Mouse (Mus musculus): Measurements from ENCODE around the gene Chchd6. TPM values are rescaled to one million over a fixed set of nuclear protein-coding genes. Genes with fewer than 3 reads are reported as not detected.

The Chchd6 gene
- polyA plus RNA-seq, 1 experiment from 2014 or later = 91.2 TPM

GRCm38 (mm10) chr6:89351441-89352137 lies 243.9 kb downstream of the Chchd6 start:
- Histone ChIP-seq H3K9me3 (ENCODE audit: control insufficient read depth, low read length) (no peaks in the 10 kb centered on the region), H3K4me2 (replicated peaks; ENCODE audit: low read depth, low read length) (no peak overlapping the region), H3K9ac (ENCODE audit: low read depth, low read length) (no peak overlapping the region), H3K4me3 (ENCODE audit: low read depth, low read length) (no peak overlapping the region), H3K27me3 (ENCODE audit: control insufficient read depth, insufficient read depth, low read length) (no peaks in the 10 kb centered on the region), H3K4me1 (replicated peaks; ENCODE audit: control insufficient read depth, insufficient read depth, low read length) (peaks cover 7% of the 10 kb centered on the region), H3K36me3 (ENCODE audit: control insufficient read depth, insufficient read depth, low read length) (0 out of 2 replicates have a peak, but pooled peaks cover 5% of the 10 kb centered on the region), H3K27ac (ENCODE audit: low read depth, low read length) (peak overlapping the region; percentile 48; the same call in 1 of the 2 replicates)
- ATAC-seq (ENCODE audit: low FRiP score) (peak; percentile 76), DNase-seq (ENCODE audit: low spot score) (peak; percentile 42)
- 33% methylated on average over 5 of the region's 5 CpGs for WGBS

DNA sequence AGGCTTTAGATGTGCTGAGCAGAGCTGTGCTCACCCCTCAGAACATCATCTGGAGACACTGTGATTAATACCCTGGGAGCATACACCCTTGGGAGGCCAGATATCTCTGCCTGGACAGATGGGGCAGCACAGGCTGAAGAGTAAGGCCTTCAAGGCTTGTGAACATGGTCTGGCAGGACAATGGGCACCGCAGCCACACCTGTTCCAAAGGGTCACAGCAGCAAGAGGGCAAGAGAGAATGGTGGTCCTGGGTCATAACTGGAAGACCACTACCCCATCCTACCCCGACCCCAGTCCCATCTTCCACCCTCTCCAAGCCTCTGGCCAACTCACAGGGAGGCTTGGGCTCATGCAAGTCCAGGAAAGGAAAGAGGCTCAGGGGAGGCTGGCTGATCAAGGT lies 244.9 kb downstream of the Chchd6 start:
- 100% methylated on average over 2 of the region's 2 CpGs for WGBS
- no peaks in the 10 kb centered on the region for H3K27me3 ChIP-seq (ENCODE audit: control insufficient read depth, insufficient read depth, low read length)
- no peak overlapping the region for H3K27ac ChIP-seq (ENCODE audit: low read depth, low read length)
- H3K4me3 ChIP-seq (ENCODE audit: low read depth, low read length) = no peak overlapping the region
- DNase-seq (ENCODE audit: low spot score) = no peak
- H3K9me3 ChIP-seq (ENCODE audit: control insufficient read depth, low read length) = no peaks in the 10 kb centered on the region
- H3K9ac ChIP-seq (ENCODE audit: low read depth, low read length) = no peak overlapping the region
- no peak for ATAC-seq (ENCODE audit: low FRiP score)
- 0 out of 2 replicates have a peak, but pooled peaks cover 5% of the 10 kb centered on the region for H3K36me3 ChIP-seq (ENCODE audit: control insufficient read depth, insufficient read depth, low read length)
- H3K4me1 ChIP-seq (replicated peaks; ENCODE audit: control insufficient read depth, insufficient read depth, low read length) = peaks cover 5% of the 10 kb centered on the region
- H3K4me2 ChIP-seq (replicated peaks; ENCODE audit: low read depth, low read length) = no peak overlapping the region

DNA sequence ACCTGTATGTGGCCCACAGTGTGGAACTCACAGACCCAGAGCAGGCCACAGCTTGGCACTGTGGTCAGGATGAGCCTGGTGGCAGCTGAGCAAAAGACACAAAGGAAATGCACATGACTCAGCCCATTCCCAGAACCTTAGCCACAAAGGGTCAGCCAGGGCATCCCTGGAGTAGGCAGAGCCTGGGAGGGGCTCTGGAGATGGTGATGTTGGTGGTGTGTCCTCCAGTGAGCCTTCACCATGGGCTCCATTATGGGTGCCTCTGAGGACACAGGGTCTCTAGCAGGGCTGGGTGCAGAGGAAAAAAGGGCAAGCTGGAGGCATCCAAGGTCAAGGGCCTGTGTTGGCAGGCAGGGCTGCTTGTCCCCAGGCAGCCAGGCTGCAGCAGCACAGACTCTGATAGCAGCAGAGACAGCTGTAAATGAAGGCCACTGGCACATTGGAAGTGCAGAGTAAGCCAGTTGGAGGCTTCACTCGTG lies 245.4 kb downstream of the Chchd6 start:
- Histone ChIP-seq H3K4me3 (ENCODE audit: low read depth, low read length) (no peak overlapping the region), H3K4me2 (replicated peaks; ENCODE audit: low read depth, low read length) (no peak overlapping the region), H3K27ac (ENCODE audit: low read depth, low read length) (no peak overlapping the region), H3K27me3 (ENCODE audit: control insufficient read depth, insufficient read depth, low read length) (no peaks in the 10 kb centered on the region), H3K9me3 (ENCODE audit: control insufficient read depth, low read length) (no peaks in the 10 kb centered on the region), H3K9ac (ENCODE audit: low read depth, low read length) (no peak overlapping the region), H3K36me3 (ENCODE audit: control insufficient read depth, insufficient read depth, low read length) (0 out of 2 replicates have a peak, but pooled peaks cover 5% of the 10 kb centered on the region), H3K4me1 (replicated peaks; ENCODE audit: control insufficient read depth, insufficient read depth, low read length) (peaks cover 2% of the 10 kb centered on the region)
- DNase-seq (ENCODE audit: low spot score) (no peak), ATAC-seq (ENCODE audit: low FRiP score) (no peak)
- 64% methylated on average over 1 of the region's 1 CpGs for WGBS

GRCm38 (mm10) chr6:89348363-89348762 lies 247.1 kb downstream of the Chchd6 start:
- Histone ChIP-seq H3K36me3 (ENCODE audit: control insufficient read depth, insufficient read depth, low read length) (0 out of 2 replicates have a peak, but pooled peaks cover 3% of the 10 kb centered on the region), H3K9me3 (ENCODE audit: control insufficient read depth, low read length) (no peaks in the 10 kb centered on the region), H3K4me3 (ENCODE audit: low read depth, low read length) (no peak overlapping the region), H3K4me1 (replicated peaks; ENCODE audit: control insufficient read depth, insufficient read depth, low read length) (peaks cover 2% of the 10 kb centered on the region), H3K9ac (ENCODE audit: low read depth, low read length) (no peak overlapping the region), H3K4me2 (replicated peaks; ENCODE audit: low read depth, low read length) (no peak overlapping the region), H3K27ac (ENCODE audit: low read depth, low read length) (no peak overlapping the region), H3K27me3 (ENCODE audit: control insufficient read depth, insufficient read depth, low read length) (no peaks in the 10 kb centered on the region)
- DNase-seq (ENCODE audit: low spot score) (no peak), ATAC-seq (ENCODE audit: low FRiP score) (no peak)
- 76% methylated on average over 9 of the region's 9 CpGs for WGBS

- ATAC-seq (ENCODE audit: low FRiP score) (no peak), DNase-seq (ENCODE audit: low spot score) (no peak)
- no peak overlapping the region for H3K4me2 ChIP-seq (replicated peaks; ENCODE audit: low read depth, low read length)
- 0 out of 2 replicates have a peak, but pooled peaks cover 3% of the 10 kb centered on the region for H3K36me3 ChIP-seq (ENCODE audit: control insufficient read depth, insufficient read depth, low read length)
- H3K4me3 ChIP-seq (ENCODE audit: low read depth, low read length) = no peak overlapping the region
- no peaks in the 10 kb centered on the region for H3K9me3 ChIP-seq (ENCODE audit: control insufficient read depth, low read length)
- H3K27me3 ChIP-seq (ENCODE audit: control insufficient read depth, insufficient read depth, low read length) = no peaks in the 10 kb centered on the region
- WGBS = 75% methylated on average over 1 of the region's 1 CpGs
- H3K9ac ChIP-seq (ENCODE audit: low read depth, low read length) = no peak overlapping the region
- peaks cover 2% of the 10 kb centered on the region for H3K4me1 ChIP-seq (replicated peaks; ENCODE audit: control insufficient read depth, insufficient read depth, low read length)
- no peak overlapping the region for H3K27ac ChIP-seq (ENCODE audit: low read depth, low read length)
These were observed 247.7 kb downstream of the Chchd6 start for GRCm38 (mm10) chr6:89347792-89348191.

- ATAC-seq (ENCODE audit: low FRiP score) (no peak), DNase-seq (ENCODE audit: low spot score) (no peak)
- Histone ChIP-seq H3K9me3 (ENCODE audit: control insufficient read depth, low read length) (no peaks in the 10 kb centered on the region), H3K4me2 (replicated peaks; ENCODE audit: low read depth, low read length) (no peak overlapping the region), H3K27ac (ENCODE audit: low read depth, low read length) (no peak overlapping the region; the same call in 1 of the 2 replicates), H3K36me3 (ENCODE audit: control insufficient read depth, insufficient read depth, low read length) (peaks cover 12% of the 10 kb centered on the region), H3K4me3 (ENCODE audit: low read depth, low read length) (no peak overlapping the region), H3K27me3 (ENCODE audit: control insufficient read depth, insufficient read depth, low read length) (no peaks in the 10 kb centered on the region), H3K4me1 (replicated peaks; ENCODE audit: control insufficient read depth, insufficient read depth, low read length) (no peaks in the 10 kb centered on the region; the same call in 1 of the 2 replicates), H3K9ac (ENCODE audit: low read depth, low read length) (0 out of 2 replicates have a peak overlapping the region, but pooled peaks have one; percentile 15)
- WGBS = 91% methylated on average over 1 of the region's 1 CpGs
These were observed 249.6 kb downstream of the Chchd6 start for GRCm38 (mm10) chr6:89345855-89346254.

DNA sequence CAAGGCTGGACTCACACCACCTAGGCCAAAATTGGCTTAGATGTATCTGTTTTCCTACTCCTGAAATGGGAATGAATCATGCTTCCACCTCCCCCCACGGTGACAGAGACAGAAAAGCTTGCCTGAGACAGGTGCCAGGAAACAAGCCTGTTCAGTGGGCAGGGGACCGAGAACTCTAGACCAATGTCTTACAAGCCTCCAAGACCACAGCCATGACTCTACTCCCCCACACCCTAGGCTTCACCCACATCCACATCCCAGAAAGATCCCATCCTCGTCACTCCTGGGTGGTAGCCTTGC lies 250.0 kb downstream of the Chchd6 start:
- WGBS = 66% methylated on average over 3 of the region's 3 CpGs
- Histone ChIP-seq H3K27ac (ENCODE audit: low read depth, low read length) (no peak overlapping the region; the same call in 1 of the 2 replicates), H3K4me3 (ENCODE audit: low read depth, low read length) (no peak overlapping the region)

DNA sequence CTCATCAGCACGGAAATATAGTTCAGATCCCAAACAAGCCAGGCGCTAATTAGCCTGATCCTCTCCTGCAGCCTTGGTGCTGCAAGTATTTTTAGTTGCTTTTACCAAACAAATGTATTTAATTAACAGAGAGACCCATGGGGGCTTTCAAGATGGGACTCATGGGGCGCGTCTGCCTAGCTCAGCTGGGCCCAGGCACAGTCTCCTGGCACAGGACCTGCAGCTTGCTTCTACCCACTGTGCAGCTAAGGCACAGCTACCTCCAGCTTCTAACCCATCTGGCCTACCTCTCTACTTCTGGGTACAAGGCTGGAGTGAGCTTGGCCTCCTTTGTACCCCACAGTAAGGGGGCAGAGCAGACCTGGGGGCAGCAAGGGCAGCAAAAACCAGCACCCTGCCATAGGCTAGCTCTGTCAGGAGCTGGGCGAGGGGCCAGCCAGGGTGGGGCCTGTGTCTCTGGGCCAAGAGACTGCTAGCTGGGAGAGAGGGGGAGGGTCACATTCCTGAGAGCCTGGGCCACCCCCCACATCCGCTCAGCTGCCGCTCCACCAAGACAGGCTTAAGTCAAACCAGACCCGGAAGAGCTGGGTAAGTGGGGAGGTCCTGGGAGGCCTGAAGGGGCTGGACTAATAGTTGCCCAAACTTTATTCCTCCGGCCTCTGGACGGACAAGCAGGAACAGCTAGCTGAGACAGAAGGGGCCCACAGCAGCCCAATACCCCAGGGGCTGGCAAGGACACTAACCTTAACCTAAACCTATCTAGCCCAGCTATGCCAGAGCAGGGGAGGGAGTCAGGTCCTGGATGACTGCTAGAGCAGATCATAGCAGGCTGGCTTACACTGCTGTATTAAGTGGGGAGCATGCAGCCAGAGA lies 250.6 kb downstream of the Chchd6 start:
- H3K36me3 ChIP-seq (ENCODE audit: control insufficient read depth, insufficient read depth, low read length) = peaks cover 15% of the 10 kb centered on the region
- no peaks in the 10 kb centered on the region for H3K9me3 ChIP-seq (ENCODE audit: control insufficient read depth, low read length)

More for the DNA sequence above, 250.0 kb downstream of the Chchd6 start:
- H3K9ac ChIP-seq (ENCODE audit: low read depth, low read length) = no peak overlapping the region
- no peak overlapping the region for H3K4me2 ChIP-seq (replicated peaks; ENCODE audit: low read depth, low read length)
- H3K27me3 ChIP-seq (ENCODE audit: control insufficient read depth, insufficient read depth, low read length) = no peaks in the 10 kb centered on the region
- no peaks in the 10 kb centered on the region for H3K9me3 ChIP-seq (ENCODE audit: control insufficient read depth, low read length)
- H3K36me3 ChIP-seq (ENCODE audit: control insufficient read depth, insufficient read depth, low read length) = peaks cover 13% of the 10 kb centered on the region
- no peak for ATAC-seq (ENCODE audit: low FRiP score)
- no peaks in the 10 kb centered on the region; the same call in 1 of the 2 replicates for H3K4me1 ChIP-seq (replicated peaks; ENCODE audit: control insufficient read depth, insufficient read depth, low read length)
- no peak for DNase-seq (ENCODE audit: low spot score)

More for the DNA sequence above, 250.6 kb downstream of the Chchd6 start:
- Histone ChIP-seq H3K27me3 (ENCODE audit: control insufficient read depth, insufficient read depth, low read length) (no peaks in the 10 kb centered on the region), H3K9ac (ENCODE audit: low read depth, low read length) (no peak overlapping the region), H3K27ac (ENCODE audit: low read depth, low read length) (0 out of 2 replicates have a peak overlapping the region, but pooled peaks have one; percentile 10), H3K4me1 (replicated peaks; ENCODE audit: control insufficient read depth, insufficient read depth, low read length) (no peaks in the 10 kb centered on the region; the same call in 1 of the 2 replicates), H3K4me3 (ENCODE audit: low read depth, low read length) (no peak overlapping the region), H3K4me2 (replicated peaks; ENCODE audit: low read depth, low read length) (no peak overlapping the region)
- peak; percentile 58 for DNase-seq (ENCODE audit: low spot score)
- 0 out of 2 replicates have a peak, but pooled peaks have one; percentile 21 for ATAC-seq (ENCODE audit: low FRiP score)
- 49% methylated on average over 10 of the region's 10 CpGs for WGBS
